Mouse (Mus musculus) heart, embryonic 13.5 days (tissue): ENCODE results near the gene Olfr1040. TPM values are rescaled to one million over a fixed set of nuclear protein-coding genes. Genes with fewer than 3 reads are reported as not detected.
"Not testable (repeated sequence)": the region's sequence is repeated elsewhere in the genome, so short reads cannot be mapped to it uniquely, and the experiment has no call there.

Source experiments
- ATAC-seq: fragments of 200-750 bp; cut with Nextera tagmentation; 2 replicates; pipeline ENCODE4 v1.8.0; 2017; ENCODE audit warnings: moderate TSS enrichment; ENCODE audit not compliant: insufficient number of reproducible peaks, low FRiP score, low TSS enrichment; ENCODE audit errors: extremely low read depth
- H3K27ac ChIP-seq: fragments of 300-500 bp; sonication (generic); replicated peaks from 2 replicates; pipeline ENCODE4 v1.5.1; 2015; ENCODE audit warnings: moderate library complexity, mild to moderate bottlenecking, inconsistent platforms
- H3K27me3 ChIP-seq: fragments of 300-500 bp; sonication (generic); replicated peaks from 2 replicates; pipeline ENCODE4 v1.6.1; 2015; ENCODE audit warnings: mild to moderate bottlenecking, inconsistent platforms
- H3K36me3 ChIP-seq: fragments of 300-500 bp; sonication (generic); 2 replicates; pipeline ENCODE4 v1.6.1; 2015; ENCODE audit warnings: mild to moderate bottlenecking, inconsistent platforms
- H3K4me1 ChIP-seq: fragments of 300-500 bp; sonication (generic); 2 replicates; pipeline ENCODE4 v1.6.1; 2015; ENCODE audit warnings: inconsistent platforms
- H3K4me2 ChIP-seq: fragments of 300-500 bp; sonication (generic); 2 replicates; pipeline ENCODE4 v1.6.1; 2015; ENCODE audit warnings: inconsistent platforms, mild to moderate bottlenecking, moderate library complexity
- H3K4me3 ChIP-seq: fragments of 300-500 bp; sonication (generic); 2 replicates; pipeline ENCODE4 v1.5.1; 2015; ENCODE audit warnings: moderate library complexity, mild to moderate bottlenecking, inconsistent platforms
- H3K9ac ChIP-seq: fragments of 300-500 bp; sonication (generic); 2 replicates; pipeline ENCODE4 v1.6.1; 2015; ENCODE audit warnings: inconsistent platforms, mild to moderate bottlenecking, moderate library complexity
- H3K9me3 ChIP-seq: fragments of 300-500 bp; sonication (generic); 2 replicates; pipeline ENCODE4 v1.6.1; 2016; ENCODE audit warnings: inconsistent platforms
- WGBS: fragments of 180-500 bp; shearing (Covaris S2); methylation state at CpG from one replicate; pipeline ENCODE4 v1.1.7; 2015; ENCODE audit warnings: mixed read lengths; 5-methylcytosine and 5-hydroxymethylcytosine counted together
- polyA plus RNA-seq: library from polyadenylated mRNA; unstranded; fragments of >200 nt; fragmentation: Nextera tagmentation; extraction: Ambion mirVana; gene quantifications from 2 replicates; pipeline ENCODE4 v1.2.1, GENCODE M21; 2015

The Olfr1040 gene
- polyA plus RNA-seq, result not detected in 2 replicates

DNA sequence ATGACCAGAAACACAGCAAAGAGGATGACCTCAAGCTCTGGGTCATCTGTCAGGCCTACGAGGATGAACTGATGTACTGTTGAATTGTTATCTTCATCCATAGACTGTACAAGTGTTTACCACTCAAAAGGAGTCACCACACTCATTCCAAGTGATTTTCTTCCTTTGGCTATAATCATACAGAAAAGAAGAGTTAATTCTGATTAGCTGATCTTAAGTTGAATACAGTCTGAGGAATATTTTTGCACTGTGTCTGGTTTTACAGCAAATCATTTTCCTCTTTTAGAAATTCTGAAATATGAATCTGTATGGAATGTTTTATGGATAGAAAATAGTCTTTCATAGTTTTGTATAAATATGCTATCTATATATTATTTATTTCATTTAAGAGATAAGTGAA, at the start of gene Olfr1040:
Gene Olfr1040 (minus strand): TSS at position 101 of the 400 bp plus-strand sequence.
- no peak within 1 kb of the TSS for H3K9ac ChIP-seq
- no peaks in the 10 kb centered on the region for H3K4me1 ChIP-seq
- H3K4me2 ChIP-seq, result no peak within 1 kb of the TSS
- H3K27ac ChIP-seq, result no peak within 1 kb of the TSS
- no peak for ATAC-seq
- no peaks in the 10 kb centered on the region for H3K36me3 ChIP-seq
- no peaks in the 10 kb centered on the region for H3K27me3 ChIP-seq
- H3K4me3 ChIP-seq, result no peak within 1 kb of the TSS
- H3K9me3 ChIP-seq, result 0 out of 2 replicates have a peak, but pooled peaks cover 4% of the 10 kb centered on the region
- WGBS, result 66% methylated on average over 1 of the region's 1 CpGs

DNA sequence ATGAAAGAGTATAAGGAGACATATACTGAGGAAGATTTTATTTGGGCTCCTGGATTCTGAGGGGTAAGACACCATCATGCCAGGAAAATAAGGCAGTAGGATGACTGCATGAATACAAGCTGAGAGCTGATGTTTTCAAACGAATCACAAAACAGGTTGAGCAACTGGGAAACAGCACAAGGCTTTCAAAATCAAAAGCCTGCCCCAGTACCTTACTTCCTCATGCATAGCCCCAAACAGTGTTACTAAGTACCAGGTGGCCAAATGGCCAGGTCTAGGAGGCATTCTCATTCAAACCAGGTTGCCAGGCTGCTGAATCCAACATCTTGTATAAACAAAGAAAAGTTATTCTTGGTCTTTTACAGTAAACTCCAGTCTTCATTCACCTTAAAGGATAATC, 49.3 kb upstream of the Olfr1040 start:
- H3K27ac ChIP-seq, result no peak overlapping the region
- H3K9me3 ChIP-seq, result peaks cover 6% of the 10 kb centered on the region
- ATAC-seq, result no peak
- no peak overlapping the region for H3K4me3 ChIP-seq
- no peaks in the 10 kb centered on the region for H3K36me3 ChIP-seq
- H3K27me3 ChIP-seq, result no peaks in the 10 kb centered on the region
- 26% methylated on average over 1 of the region's 1 CpGs for WGBS
- no peak overlapping the region for H3K4me2 ChIP-seq
- no peak overlapping the region for H3K9ac ChIP-seq
- no peaks in the 10 kb centered on the region for H3K4me1 ChIP-seq

DNA sequence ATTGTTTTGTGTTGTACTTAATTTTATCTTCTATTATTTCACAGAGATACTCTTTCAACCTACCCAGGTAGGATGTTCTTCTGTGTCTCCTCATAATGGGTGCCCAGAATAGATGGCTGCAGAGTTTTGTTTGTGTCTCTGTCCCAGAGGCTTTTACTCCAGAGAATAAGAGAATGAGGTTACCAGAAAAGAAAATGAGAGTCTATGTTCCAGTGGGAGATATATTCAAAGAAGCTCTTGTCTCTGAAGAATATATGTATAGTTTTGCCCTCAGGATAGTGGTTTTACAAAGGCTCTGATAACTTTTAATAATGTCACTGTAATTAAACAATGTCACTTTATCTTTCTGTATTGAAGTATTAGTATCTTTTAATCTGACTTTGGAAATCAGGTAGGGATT, 39.1 kb upstream of the Olfr1040 start, which contains the start of gene Olfr52:
Gene Olfr52 (minus strand): TSS at position 101 of the 400 bp plus-strand sequence.
- H3K36me3 ChIP-seq, result no peaks in the 10 kb centered on the region
- no peaks in the 10 kb centered on the region for H3K27me3 ChIP-seq
- H3K4me2 ChIP-seq, result no peak within 1 kb of the TSS
- no peaks in the 10 kb centered on the region for H3K4me1 ChIP-seq
- no peak within 1 kb of the TSS for H3K27ac ChIP-seq
- H3K9ac ChIP-seq, result no peak within 1 kb of the TSS
- ATAC-seq, result no peak
- no peaks in the 10 kb centered on the region for H3K9me3 ChIP-seq
- H3K4me3 ChIP-seq, result no peak within 1 kb of the TSS

DNA sequence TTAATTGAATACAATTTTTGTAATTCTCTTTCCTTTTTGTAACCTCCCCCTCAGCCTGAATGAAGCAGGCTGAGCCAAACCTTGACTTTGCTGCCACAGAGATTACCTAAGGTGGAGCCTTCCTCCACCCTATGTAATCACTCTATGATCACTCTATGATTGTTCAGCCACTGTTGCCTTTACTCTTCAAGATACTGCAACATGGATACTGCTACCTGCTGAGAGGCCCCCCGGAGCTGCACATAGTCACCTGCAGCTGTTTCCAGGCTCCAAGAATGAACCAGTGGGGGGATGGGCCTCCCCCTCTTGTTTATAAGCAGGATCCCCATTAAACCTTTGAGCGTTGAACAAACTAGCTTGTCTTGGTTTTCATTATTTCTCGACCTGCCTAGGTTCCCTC, 33.4 kb upstream of the Olfr1040 start:
- WGBS, result 77% methylated on average over 3 of the region's 3 CpGs
- H3K4me3 ChIP-seq, result no peak overlapping the region
- H3K27ac ChIP-seq, result no peak overlapping the region
- no peaks in the 10 kb centered on the region for H3K36me3 ChIP-seq
- no peaks in the 10 kb centered on the region for H3K4me1 ChIP-seq
- H3K27me3 ChIP-seq, result no peaks in the 10 kb centered on the region
- H3K9me3 ChIP-seq, result no peaks in the 10 kb centered on the region
- no peak overlapping the region for H3K4me2 ChIP-seq
- no peak overlapping the region for H3K9ac ChIP-seq
- ATAC-seq, result no peak

DNA sequence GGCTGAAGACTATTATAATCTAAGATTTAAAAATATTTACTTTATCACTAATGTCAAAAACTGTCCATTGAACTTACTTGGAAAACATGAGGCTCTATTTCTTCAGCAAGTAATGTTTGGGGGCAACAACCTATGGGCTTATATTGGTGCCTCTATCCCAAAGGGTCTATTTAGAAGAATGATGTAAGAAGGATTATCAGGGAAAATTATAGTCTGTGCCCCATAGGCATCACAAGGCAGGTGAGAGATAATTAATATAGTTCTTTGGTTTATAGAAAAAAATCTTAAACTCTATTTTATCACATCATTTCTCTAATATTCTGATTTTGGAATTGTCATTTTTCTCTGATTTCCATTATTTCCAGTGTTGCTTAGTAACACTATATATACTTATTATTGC, 31.2 kb upstream of the Olfr1040 start, which contains the start of gene Olfr1044:
Gene Olfr1044 (minus strand): TSS at position 101 of the 400 bp plus-strand sequence.
- no peak within 1 kb of the TSS for H3K27ac ChIP-seq
- H3K4me1 ChIP-seq, result no peaks in the 10 kb centered on the region
- H3K27me3 ChIP-seq, result no peaks in the 10 kb centered on the region
- H3K9me3 ChIP-seq, result no peaks in the 10 kb centered on the region
- H3K36me3 ChIP-seq, result no peaks in the 10 kb centered on the region
- no peak within 1 kb of the TSS for H3K4me2 ChIP-seq
- no peak within 1 kb of the TSS for H3K4me3 ChIP-seq
- H3K9ac ChIP-seq, result no peak within 1 kb of the TSS
- no peak for ATAC-seq

DNA sequence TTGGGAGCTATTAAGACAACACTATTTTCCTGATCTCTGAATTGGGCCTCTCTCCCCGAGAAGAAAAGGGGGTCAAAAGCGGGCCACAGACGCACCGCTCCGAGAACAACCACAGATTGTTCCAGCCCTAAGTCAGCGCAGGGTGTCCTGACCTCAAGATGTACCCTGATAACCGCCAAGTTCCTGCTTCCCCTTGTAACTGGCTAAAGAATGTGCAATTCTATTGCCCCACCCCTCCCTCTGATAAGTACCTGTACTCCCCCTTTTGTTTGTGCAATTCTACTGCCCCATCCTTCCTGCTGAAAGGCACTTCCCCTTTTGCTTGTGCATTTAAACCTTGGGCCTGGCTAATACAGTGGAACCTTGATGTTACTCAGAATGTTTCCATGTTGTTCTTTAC, 28.9 kb upstream of the Olfr1040 start:
- H3K9ac ChIP-seq, H3K4me2 ChIP-seq, H3K27me3 ChIP-seq, H3K36me3 ChIP-seq, H3K4me1 ChIP-seq, H3K9me3 ChIP-seq, ATAC-seq, H3K27ac ChIP-seq, H3K4me3 ChIP-seq: not testable (repeated sequence)
- 71% methylated on average over 7 of the region's 7 CpGs for WGBS

DNA sequence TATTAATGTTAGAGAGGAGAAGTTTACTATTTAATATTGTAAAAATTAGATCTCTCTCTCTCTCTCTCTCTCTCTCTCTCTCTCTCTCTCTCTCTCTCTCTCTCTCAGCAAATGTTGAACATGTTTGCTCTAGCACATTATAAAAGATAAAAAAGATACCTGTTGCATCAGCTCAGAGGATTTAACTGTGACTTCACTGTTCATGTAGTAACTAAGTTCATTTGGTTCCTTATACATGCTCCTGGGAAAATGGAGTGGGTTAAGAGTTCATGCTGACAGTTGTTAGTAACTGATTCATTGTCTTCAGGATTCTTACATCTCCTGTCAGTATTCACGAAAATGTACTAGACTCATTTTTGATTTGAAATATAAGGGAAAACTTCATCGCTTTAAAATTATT, 20.9 kb upstream of the Olfr1040 start, which contains the start of gene Olfr1043:
Gene Olfr1043 (minus strand): TSS at position 101 of the 400 bp plus-strand sequence.
- no peaks in the 10 kb centered on the region for H3K9me3 ChIP-seq
- H3K27me3 ChIP-seq, result no peaks in the 10 kb centered on the region
- H3K4me2 ChIP-seq, result no peak within 1 kb of the TSS
- no peaks in the 10 kb centered on the region for H3K36me3 ChIP-seq
- H3K4me1 ChIP-seq, result peaks cover 7% of the 10 kb centered on the region
- H3K9ac ChIP-seq, result no peak within 1 kb of the TSS
- no peak within 1 kb of the TSS for H3K27ac ChIP-seq
- 71% methylated on average over 2 of the region's 2 CpGs for WGBS
- ATAC-seq, result no peak
- H3K4me3 ChIP-seq, result no peak within 1 kb of the TSS

DNA sequence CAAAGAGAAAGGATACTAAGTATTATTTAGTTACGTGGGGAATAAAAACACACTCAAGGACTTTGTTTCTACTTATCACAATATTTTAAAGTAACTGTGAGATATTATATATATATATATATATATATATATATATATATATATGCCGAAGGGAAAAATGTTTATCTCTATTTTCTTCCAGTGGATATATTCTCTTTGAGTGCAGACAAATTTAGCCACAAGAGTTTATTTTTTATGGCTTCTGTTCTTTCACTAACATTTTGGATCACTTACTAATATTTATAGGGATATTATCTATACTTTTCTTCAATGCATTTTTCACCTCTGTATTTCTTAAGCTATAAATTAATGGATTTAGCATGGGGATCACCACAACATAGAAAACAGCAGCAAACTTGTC, 15.2 kb upstream of the Olfr1040 start, which contains the start of gene Olfr1042:
Gene Olfr1042 (minus strand): TSS at position 101 of the 400 bp plus-strand sequence.
- Histone ChIP-seq H3K4me1 (no peaks in the 10 kb centered on the region), H3K9ac (no peak within 1 kb of the TSS), H3K27ac (no peak within 1 kb of the TSS), H3K36me3 (no peaks in the 10 kb centered on the region), H3K27me3 (no peaks in the 10 kb centered on the region), H3K4me3 (no peak within 1 kb of the TSS), H3K9me3 (no peaks in the 10 kb centered on the region), H3K4me2 (no peak within 1 kb of the TSS)
- 65% methylated on average over 2 of the region's 2 CpGs for WGBS
- ATAC-seq, result no peak

DNA sequence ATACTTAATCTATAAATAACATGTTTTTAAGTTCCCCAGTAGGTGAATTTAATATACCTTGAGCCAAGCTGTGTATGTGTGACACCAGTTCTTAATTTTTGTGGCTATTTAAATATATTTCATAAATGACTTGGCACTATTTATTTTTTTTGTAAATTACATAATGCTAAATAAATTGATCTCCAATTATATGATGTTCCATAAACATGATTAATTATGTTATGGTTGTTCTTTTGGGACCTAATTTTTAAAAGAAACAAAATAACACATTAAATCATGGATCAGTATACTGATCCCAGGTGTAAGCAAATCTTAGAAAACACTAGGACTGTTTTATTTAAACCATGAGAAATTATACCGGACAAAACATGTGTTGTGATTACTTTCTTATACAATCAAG, 10.7 kb downstream of the Olfr1040 start, which contains the start of gene Olfr1039:
Gene Olfr1039 (minus strand): TSS at position 101 of the 400 bp plus-strand sequence.
- no peaks in the 10 kb centered on the region for H3K9me3 ChIP-seq
- H3K4me1 ChIP-seq, result no peaks in the 10 kb centered on the region
- H3K27me3 ChIP-seq, result no peaks in the 10 kb centered on the region
- H3K4me2 ChIP-seq, result no peak within 1 kb of the TSS
- H3K4me3 ChIP-seq, result no peak within 1 kb of the TSS
- ATAC-seq, result no peak
- 85% methylated on average over 1 of the region's 1 CpGs for WGBS
- H3K27ac ChIP-seq, result no peak within 1 kb of the TSS
- H3K9ac ChIP-seq, result no peak within 1 kb of the TSS
- no peaks in the 10 kb centered on the region for H3K36me3 ChIP-seq

Other genes with a start within 250 kb of the Olfr1040 start
- not detected in 2 replicates for gene Olfr1024, start 241.7 kb downstream of the Olfr1040 start, polyA plus RNA-seq
- not detected in 2 replicates for gene Olfr1025-ps1, start 231.5 kb downstream of the Olfr1040 start, polyA plus RNA-seq
- not detected in 2 replicates for gene Olfr1026, start 225.2 kb downstream of the Olfr1040 start, polyA plus RNA-seq
- not detected in 2 replicates for gene Olfr1028, start 196.3 kb downstream of the Olfr1040 start, polyA plus RNA-seq
- gene Olfr1029, start 172.8 kb downstream of the Olfr1040 start, polyA plus RNA-seq, result not detected in 2 replicates
- not detected in 2 replicates for gene Olfr1030, start 167.5 kb downstream of the Olfr1040 start, polyA plus RNA-seq
- not detected in 2 replicates for gene Olfr1031, start 156.4 kb downstream of the Olfr1040 start, polyA plus RNA-seq
- not detected in 2 replicates for gene Olfr1032, start 141.2 kb downstream of the Olfr1040 start, polyA plus RNA-seq
- 2.2 and 2.3 TPM in 2 replicates for gene Olfr1033, start 126.1 kb downstream of the Olfr1040 start, polyA plus RNA-seq
- gene Olfr1034, start 100.9 kb downstream of the Olfr1040 start, polyA plus RNA-seq, result 0.13 TPM in 1 of 2 replicates, not detected in the other
- not detected in 2 replicates for gene Olfr1036, start 72.7 kb downstream of the Olfr1040 start, polyA plus RNA-seq
- not detected in 2 replicates for gene Olfr1037, start 59.3 kb downstream of the Olfr1040 start, polyA plus RNA-seq
- gene Olfr1039, start 10.8 kb downstream of the Olfr1040 start, polyA plus RNA-seq, result not detected in 2 replicates
- gene Olfr1042, start 15.1 kb upstream of the Olfr1040 start, polyA plus RNA-seq, result not detected in 2 replicates
- gene Olfr1043, start 20.8 kb upstream of the Olfr1040 start, polyA plus RNA-seq, result not detected in 2 replicates
- gene Olfr1044, start 31.1 kb upstream of the Olfr1040 start, polyA plus RNA-seq, result not detected in 2 replicates
- not detected in 2 replicates for gene Olfr52, start 39.0 kb upstream of the Olfr1040 start, polyA plus RNA-seq
- gene Olfr1045, start 56.3 kb upstream of the Olfr1040 start, polyA plus RNA-seq, result not detected in 2 replicates
- not detected in 2 replicates for gene Olfr1046, start 72.6 kb upstream of the Olfr1040 start, polyA plus RNA-seq
- gene Olfr1047, start 84.7 kb upstream of the Olfr1040 start, polyA plus RNA-seq, result not detected in 2 replicates
- not detected in 2 replicates for gene Olfr1048, start 93.6 kb upstream of the Olfr1040 start, polyA plus RNA-seq
- not detected in 2 replicates for gene Olfr1049, start 111.6 kb upstream of the Olfr1040 start, polyA plus RNA-seq
- not detected in 2 replicates for gene Olfr1051, start 132.4 kb upstream of the Olfr1040 start, polyA plus RNA-seq
- not detected in 2 replicates for gene Olfr1052, start 145.7 kb upstream of the Olfr1040 start, polyA plus RNA-seq
- gene Olfr1053, start 168.6 kb upstream of the Olfr1040 start, polyA plus RNA-seq, result not detected in 2 replicates
- gene Olfr1054, start 188.7 kb upstream of the Olfr1040 start, polyA plus RNA-seq, result not detected in 2 replicates
- gene Olfr1055, start 203.6 kb upstream of the Olfr1040 start, polyA plus RNA-seq, result not detected in 2 replicates
- gene Olfr1056, start 215.7 kb upstream of the Olfr1040 start, polyA plus RNA-seq, result not detected in 2 replicates
- gene Olfr1057, start 231.7 kb upstream of the Olfr1040 start, polyA plus RNA-seq, result not detected in 2 replicates
- not detected in 2 replicates for gene Olfr1058, start 241.8 kb upstream of the Olfr1040 start, polyA plus RNA-seq